Mouse (Mus musculus): ENCODE data around the gene Top2b. TPM values are rescaled to one million over a fixed set of nuclear protein-coding genes. Genes with fewer than 3 reads are reported as not detected.
A peak's percentile ranks its signal among the peaks of the same experiment; 100 is the strongest.

Gene Top2b
- polyA plus RNA-seq, 1 experiment = 31.7 TPM

DNA sequence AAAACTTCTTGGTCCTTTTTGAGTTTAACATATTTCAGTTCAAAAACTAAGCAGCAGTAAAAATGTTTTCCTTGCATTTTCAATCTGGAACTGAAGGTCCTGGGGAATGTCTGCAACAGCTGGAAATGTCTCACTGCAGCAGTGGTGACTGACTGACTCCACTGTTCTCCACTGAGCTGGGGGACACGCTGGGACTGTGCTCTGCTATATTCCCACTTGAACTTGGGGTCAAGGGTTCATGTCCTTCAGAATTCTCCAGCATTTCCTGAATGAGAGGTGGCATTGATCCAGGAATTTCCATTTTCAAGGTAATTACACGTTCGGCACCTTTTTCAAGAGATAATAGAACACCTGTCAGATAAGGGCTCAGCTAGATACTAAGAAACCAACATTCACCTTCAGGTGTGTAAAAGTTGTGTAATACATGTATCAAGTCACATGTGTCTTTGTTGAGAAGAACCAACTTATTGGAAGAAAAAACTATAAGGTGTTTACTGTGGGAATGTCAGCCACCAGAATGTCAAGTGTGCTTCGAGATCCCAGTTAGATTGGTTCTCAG, 67.0 kb downstream of the Top2b start:
- Histone ChIP-seq H3K4me3 (replicated peaks; ENCODE audit: control insufficient read depth, low read depth, low read length) (no peak overlapping the region), H3K4me1 (ENCODE audit: control insufficient read depth, insufficient read depth, low read length) (no peaks in the 10 kb centered on the region), H3K27ac (ENCODE audit: control insufficient read depth, insufficient read depth, low read depth, low read length, poor library complexity) (no peak overlapping the region)
- 78% methylated on average over 4 of the region's 4 CpGs for WGBS
- TF ChIP-seq CTCF (IDR thresholded peaks at IDR 0.05; ENCODE audit: control insufficient read depth, insufficient read depth, low read length) = no peak
- no peak for TF ChIP-seq POLR2A (IDR thresholded peaks at IDR 0.05; ENCODE audit: borderline replicate concordance, control insufficient read depth, low read depth, low read length)

DNA sequence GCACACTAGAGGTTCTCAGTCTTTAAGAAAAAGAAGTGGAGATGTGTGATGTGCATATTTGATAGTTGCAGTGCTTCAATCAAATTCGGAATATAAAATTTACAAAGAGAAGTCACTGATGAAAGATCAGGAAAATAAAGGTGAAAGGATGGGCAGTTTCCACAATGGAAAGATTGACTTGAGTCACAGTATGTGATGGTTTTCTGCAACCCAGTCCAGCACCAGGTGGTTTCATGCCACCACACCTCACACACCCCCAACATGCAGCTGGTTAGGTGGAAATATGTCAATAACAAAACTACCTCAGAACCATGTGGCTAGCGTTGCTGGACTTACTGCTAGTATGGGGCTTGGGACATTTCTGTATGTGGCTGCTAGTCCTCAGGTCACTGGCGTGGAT, 67.6 kb downstream of the Top2b start:
- TF ChIP-seq CTCF (IDR thresholded peaks at IDR 0.05; ENCODE audit: control insufficient read depth, insufficient read depth, low read length) (no peak), POLR2A (IDR thresholded peaks at IDR 0.05; ENCODE audit: borderline replicate concordance, control insufficient read depth, low read depth, low read length) (no peak)
- WGBS = 85% methylated on average over 3 of the region's 3 CpGs
- Histone ChIP-seq H3K4me1 (ENCODE audit: control insufficient read depth, insufficient read depth, low read length) (no peaks in the 10 kb centered on the region), H3K27ac (ENCODE audit: control insufficient read depth, insufficient read depth, low read depth, low read length, poor library complexity) (no peak overlapping the region), H3K4me3 (replicated peaks; ENCODE audit: control insufficient read depth, low read depth, low read length) (no peak overlapping the region)

DNA sequence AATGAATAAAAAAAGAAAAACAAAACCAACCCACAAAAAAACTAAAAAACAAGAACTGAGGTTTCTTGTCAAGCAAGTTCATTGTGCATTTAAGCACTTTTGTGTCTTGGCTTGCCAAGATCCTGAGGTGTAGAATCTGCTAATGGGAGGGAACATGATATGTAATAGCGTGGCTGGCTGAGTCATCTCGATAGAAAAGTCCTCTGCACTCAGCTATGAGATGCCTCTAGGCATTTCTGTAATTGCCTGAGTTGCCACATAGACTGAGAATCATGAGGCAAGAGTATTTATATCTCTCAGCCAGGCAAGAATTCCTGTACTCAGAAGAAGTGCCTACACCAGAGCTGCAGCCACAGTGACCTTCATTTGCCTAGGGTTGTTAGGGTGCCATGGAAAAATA, 68.2 kb downstream of the Top2b start:
- TF ChIP-seq POLR2A (IDR thresholded peaks at IDR 0.05; ENCODE audit: borderline replicate concordance, control insufficient read depth, low read depth, low read length) = no peak
- no peak for TF ChIP-seq CTCF (IDR thresholded peaks at IDR 0.05; ENCODE audit: control insufficient read depth, insufficient read depth, low read length)
- Histone ChIP-seq H3K27ac (ENCODE audit: control insufficient read depth, insufficient read depth, low read depth, low read length, poor library complexity) (no peak overlapping the region), H3K4me1 (ENCODE audit: control insufficient read depth, insufficient read depth, low read length) (no peaks in the 10 kb centered on the region), H3K4me3 (replicated peaks; ENCODE audit: control insufficient read depth, low read depth, low read length) (no peak overlapping the region)
- WGBS = 71% methylated on average over 2 of the region's 2 CpGs

DNA sequence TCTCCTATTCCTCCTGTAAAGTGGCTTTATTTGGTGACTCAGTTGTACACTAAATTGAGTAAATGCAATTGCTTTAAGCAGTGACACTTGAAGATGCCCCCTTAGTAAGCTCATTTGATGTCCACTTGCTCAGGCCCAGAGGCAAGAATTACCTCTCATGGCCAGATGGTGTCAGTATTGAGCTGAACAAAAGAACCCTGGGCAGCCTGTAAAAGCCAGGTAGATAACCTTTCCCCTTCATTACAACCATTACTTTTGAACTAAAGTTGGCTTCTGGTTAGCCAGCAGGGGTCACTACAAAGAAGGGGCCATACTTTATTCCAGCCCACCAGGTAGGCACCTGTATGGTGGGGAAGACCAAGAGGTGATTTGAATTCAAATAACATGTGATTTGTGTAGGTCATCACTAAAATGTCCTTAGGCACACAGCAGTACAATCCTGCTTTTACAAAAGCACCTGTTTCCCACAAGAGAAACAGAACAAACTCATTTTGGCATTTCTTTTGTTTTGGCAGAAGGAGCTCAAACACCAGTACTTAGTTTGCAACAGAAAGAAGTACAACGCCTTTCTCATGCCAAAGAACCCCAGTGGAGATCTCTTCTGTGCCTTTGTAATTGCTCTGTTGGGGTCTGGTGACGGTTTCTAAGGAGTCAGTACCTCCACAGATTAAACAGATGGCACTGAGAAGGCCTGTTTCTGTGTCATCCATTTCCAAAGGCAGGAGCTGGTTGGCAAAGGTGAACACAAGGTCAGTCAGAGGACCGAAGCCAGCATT, 69.6 kb downstream of the Top2b start:
- peak; percentile 36; the same call in 1 of the 2 replicates for TF ChIP-seq CTCF (IDR thresholded peaks at IDR 0.05; ENCODE audit: control insufficient read depth, insufficient read depth, low read length)
- TF ChIP-seq POLR2A (IDR thresholded peaks at IDR 0.05; ENCODE audit: borderline replicate concordance, control insufficient read depth, low read depth, low read length) = no peak
- WGBS = 87% methylated on average over 3 of the region's 3 CpGs
- Histone ChIP-seq H3K4me3 (replicated peaks; ENCODE audit: control insufficient read depth, low read depth, low read length) (no peak overlapping the region), H3K4me1 (ENCODE audit: control insufficient read depth, insufficient read depth, low read length) (no peaks in the 10 kb centered on the region), H3K27ac (ENCODE audit: control insufficient read depth, insufficient read depth, low read depth, low read length, poor library complexity) (no peak overlapping the region)

DNA sequence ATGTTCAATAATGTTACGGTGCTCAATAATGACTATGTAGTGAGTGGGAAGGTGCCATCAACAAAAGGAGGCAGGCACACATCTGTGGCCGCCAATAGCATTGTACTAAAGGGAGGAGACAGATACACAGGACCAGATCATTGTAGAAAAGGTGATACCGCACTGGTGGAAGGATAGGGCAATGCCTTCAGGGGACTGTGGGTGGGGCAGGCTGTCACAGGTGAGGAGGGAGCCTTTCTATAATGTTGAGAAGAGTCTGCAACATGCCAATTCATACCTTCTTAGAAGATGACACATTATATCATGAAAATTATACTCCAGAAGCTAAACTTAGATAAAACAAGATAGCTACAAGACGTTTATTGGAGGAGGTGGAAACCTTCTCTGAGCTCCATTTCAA, 72.4 kb downstream of the Top2b start:
- TF ChIP-seq CTCF (IDR thresholded peaks at IDR 0.05; ENCODE audit: control insufficient read depth, insufficient read depth, low read length) = no peak
- TF ChIP-seq POLR2A (IDR thresholded peaks at IDR 0.05; ENCODE audit: borderline replicate concordance, control insufficient read depth, low read depth, low read length) = no peak
- no peak overlapping the region for H3K4me3 ChIP-seq (replicated peaks; ENCODE audit: control insufficient read depth, low read depth, low read length)
- WGBS = 89% methylated on average over 4 of the region's 4 CpGs
- no peak overlapping the region for H3K27ac ChIP-seq (ENCODE audit: control insufficient read depth, insufficient read depth, low read depth, low read length, poor library complexity)
- H3K4me1 ChIP-seq (ENCODE audit: control insufficient read depth, insufficient read depth, low read length) = no peaks in the 10 kb centered on the region

DNA sequence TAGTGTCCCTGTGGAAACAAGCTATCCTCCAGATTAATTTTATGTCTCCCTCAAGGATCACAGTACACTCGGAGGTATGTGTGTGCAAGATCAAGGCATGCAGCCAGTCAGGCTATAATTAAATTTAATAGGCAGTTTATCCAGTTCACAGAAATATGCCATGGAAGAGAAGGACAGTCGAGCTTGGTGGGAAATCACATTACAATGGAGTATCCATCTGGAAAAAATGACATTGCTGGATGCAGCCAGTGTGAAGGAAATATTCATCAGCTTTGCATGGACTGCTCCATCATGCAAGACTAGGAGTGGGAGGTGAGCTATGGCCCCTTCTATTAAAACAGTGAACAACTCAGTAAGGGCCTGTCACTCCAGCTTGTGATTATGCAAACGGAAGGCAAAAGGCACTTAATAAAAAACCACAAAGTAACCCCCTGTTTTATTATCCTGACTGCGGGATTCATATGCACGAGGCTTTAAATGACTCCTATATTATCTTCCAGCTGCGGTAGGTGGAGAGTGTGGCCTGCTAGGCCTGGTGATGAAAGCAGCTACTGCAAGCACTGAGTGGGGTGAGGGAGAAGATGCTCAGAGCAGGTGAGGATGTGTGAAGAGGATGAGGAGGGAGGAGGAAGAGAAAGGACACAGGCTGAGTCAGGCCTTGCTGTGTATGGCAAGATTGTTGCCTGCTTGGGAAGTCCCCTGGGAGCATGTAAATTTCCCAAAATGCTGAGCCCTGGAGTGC, 74.6 kb downstream of the Top2b start:
- H3K4me1 ChIP-seq (ENCODE audit: control insufficient read depth, insufficient read depth, low read length) = no peaks in the 10 kb centered on the region
- TF ChIP-seq POLR2A (IDR thresholded peaks at IDR 0.05; ENCODE audit: borderline replicate concordance, control insufficient read depth, low read depth, low read length) (no peak), CTCF (IDR thresholded peaks at IDR 0.05; ENCODE audit: control insufficient read depth, insufficient read depth, low read length) (no peak)
- WGBS = 80% methylated on average over 6 of the region's 6 CpGs
- no peak overlapping the region for H3K4me3 ChIP-seq (replicated peaks; ENCODE audit: control insufficient read depth, low read depth, low read length)
- H3K27ac ChIP-seq (ENCODE audit: control insufficient read depth, insufficient read depth, low read depth, low read length, poor library complexity) = no peak overlapping the region

DNA sequence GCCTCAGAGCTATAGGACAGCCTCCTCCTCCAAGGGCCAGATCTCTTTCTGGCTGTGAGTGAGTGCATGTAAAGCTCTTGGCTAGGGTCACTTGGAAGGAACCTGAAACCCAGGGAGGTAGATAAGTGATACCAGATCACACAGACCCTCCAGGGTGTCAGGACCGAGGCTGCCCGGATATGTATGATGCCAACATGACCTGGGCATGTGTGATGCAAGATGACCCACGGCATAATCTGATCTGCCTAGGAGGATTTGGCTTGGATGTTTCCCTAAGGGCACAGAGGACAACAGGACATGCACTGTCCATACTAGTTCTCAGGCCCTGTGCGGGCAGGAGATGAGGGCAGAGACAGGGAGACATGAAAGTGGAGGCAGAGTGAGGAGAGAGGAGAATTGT, 79.9 kb downstream of the Top2b start:
- TF ChIP-seq CTCF (IDR thresholded peaks at IDR 0.05; ENCODE audit: control insufficient read depth, insufficient read depth, low read length) (no peak), POLR2A (IDR thresholded peaks at IDR 0.05; ENCODE audit: borderline replicate concordance, control insufficient read depth, low read depth, low read length) (no peak)
- Histone ChIP-seq H3K4me1 (ENCODE audit: control insufficient read depth, insufficient read depth, low read length) (no peaks in the 10 kb centered on the region), H3K27ac (ENCODE audit: control insufficient read depth, insufficient read depth, low read depth, low read length, poor library complexity) (no peak overlapping the region), H3K4me3 (replicated peaks; ENCODE audit: control insufficient read depth, low read depth, low read length) (no peak overlapping the region)
- 76% methylated on average over 4 of the region's 4 CpGs for WGBS

DNA sequence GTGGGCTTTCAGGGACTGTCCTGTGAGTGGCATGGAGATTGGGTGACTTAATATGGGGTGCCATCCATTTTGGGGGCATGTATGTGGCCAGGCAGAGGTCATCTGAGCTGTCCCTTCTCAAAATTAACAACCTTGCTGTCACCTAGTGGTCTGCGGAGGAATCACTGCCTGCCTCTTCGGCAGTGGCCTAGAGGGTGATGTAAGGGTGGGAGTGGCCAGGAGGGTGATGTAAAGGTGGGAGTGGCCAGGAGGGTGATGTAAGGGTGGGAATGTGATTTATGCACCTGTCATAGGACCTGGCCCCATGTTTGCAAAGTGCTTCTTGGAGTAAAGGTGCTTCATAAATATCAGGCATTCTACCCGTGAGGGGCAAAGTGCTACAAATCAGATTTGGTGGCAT, 82.6 kb downstream of the Top2b start:
- Histone ChIP-seq H3K4me3 (replicated peaks; ENCODE audit: control insufficient read depth, low read depth, low read length) (no peak overlapping the region), H3K27ac (ENCODE audit: control insufficient read depth, insufficient read depth, low read depth, low read length, poor library complexity) (no peak overlapping the region), H3K4me1 (ENCODE audit: control insufficient read depth, insufficient read depth, low read length) (no peaks in the 10 kb centered on the region)
- peak; percentile 30 for TF ChIP-seq CTCF (IDR thresholded peaks at IDR 0.05; ENCODE audit: control insufficient read depth, insufficient read depth, low read length)
- no peak for TF ChIP-seq POLR2A (IDR thresholded peaks at IDR 0.05; ENCODE audit: borderline replicate concordance, control insufficient read depth, low read depth, low read length)
- WGBS = 33% methylated on average over 3 of the region's 3 CpGs

Measured in bone marrow, adult 2 months (tissue).